Mouse (Mus musculus) liver, embryonic 14.5 days (tissue): Measurements from ENCODE around the gene Dpf3. TPM values are rescaled to one million over a fixed set of nuclear protein-coding genes. Genes with fewer than 3 reads are reported as not detected.

Experiments used
- ATAC-seq: fragments of 200-750 bp; cut with Nextera tagmentation; 2 replicates; pipeline ENCODE4 v1.8.0; 2017; ENCODE audit warnings: moderate number of reproducible peaks, mild to moderate bottlenecking, moderate library complexity; ENCODE audit not compliant: insufficient read depth
- DNase-seq, 3 experiments: peaks; one replicate each; pipeline ENCODE4 v3.0.0-alpha.2; 2012 to 2013; ENCODE audit warnings: low read depth in 3 of 3, low spot score in 3 of 3
- H3K27ac ChIP-seq: fragments of 300-500 bp; sonication (generic); 2 replicates; pipeline ENCODE4 v1.5.1; 2014; ENCODE audit warnings: moderate library complexity, mild to moderate bottlenecking, control low read depth, inconsistent platforms
- H3K27me3 ChIP-seq: fragments of 300-500 bp; sonication (generic); 2 replicates; pipeline ENCODE4 v1.6.1; 2014; ENCODE audit warnings: mild to moderate bottlenecking, low read length, moderate library complexity; ENCODE audit not compliant: control insufficient read depth, insufficient read depth
- H3K36me3 ChIP-seq: fragments of 300-500 bp; sonication (generic); replicated peaks from 2 replicates; pipeline ENCODE4 v1.6.1; 2014; ENCODE audit warnings: low read depth; ENCODE audit not compliant: control insufficient read depth, insufficient read depth
- H3K4me1 ChIP-seq, 2 experiments: fragments of 200-500 bp in 1 of 2; fragments of 300-500 bp in 1 of 2; sonication (generic) in 1 of 2; replicated peaks; 2 replicates each; pipeline ENCODE4 v1.6.1; 2012 to 2014; ENCODE audit warnings: antibody characterized with exemption in 1 of 2, inconsistent platforms in 1 of 2, low read length in 1 of 2; ENCODE audit not compliant: control insufficient read depth in 2 of 2, insufficient read depth in 2 of 2
- H3K4me2 ChIP-seq: fragments of 300-500 bp; sonication (generic); 2 replicates; pipeline ENCODE4 v1.6.1; 2014; ENCODE audit warnings: low read depth, mild to moderate bottlenecking, control low read depth, moderate library complexity
- H3K4me3 ChIP-seq, 2 experiments: fragments of 200-500 bp in 1 of 2; fragments of 300-500 bp in 1 of 2; sonication (generic) in 1 of 2; 2 replicates each; pipeline ENCODE4 v1.5.1; 2012 to 2014; ENCODE audit warnings: low read depth in 2 of 2, low read length in 2 of 2, mild to moderate bottlenecking in 2 of 2, control low read depth in 1 of 2, inconsistent platforms in 1 of 2, moderate library complexity in 1 of 2; ENCODE audit not compliant: insufficient read depth in 1 of 2
- H3K9ac ChIP-seq: fragments of 300-500 bp; sonication (generic); replicated peaks from 2 replicates; pipeline ENCODE4 v1.6.1; 2014; ENCODE audit warnings: mild to moderate bottlenecking, control low read depth, moderate library complexity
- H3K9me3 ChIP-seq: fragments of 300-500 bp; sonication (generic); 2 replicates; pipeline ENCODE4 v1.6.1; 2016; ENCODE audit warnings: low read length, mixed read lengths; ENCODE audit not compliant: control insufficient read depth
- CTCF ChIP-seq: IDR thresholded peaks from 2 replicates; pipeline ENCODE4 v1.5.1; 2016; ENCODE audit warnings: antibody characterized with exemption, low read depth, control low read depth
- EP300 ChIP-seq: IDR thresholded peaks from 2 replicates; pipeline ENCODE4 v1.6.1; 2016; ENCODE audit warnings: antibody characterized with exemption, low read depth
- WGBS: fragments of 180-500 bp; shearing (Covaris S2); extraction: QIAGEN DNeasy Blood & Tissue Kit; methylation state at CpG from one replicate; pipeline ENCODE4 v1.1.7; 2014; ENCODE audit not compliant: insufficient replicate concordance; 5-methylcytosine and 5-hydroxymethylcytosine counted together
- polyA plus RNA-seq, 2 experiments: library from polyadenylated mRNA; depleted of rRNA in 1 of 2; stranded (reverse) in 1 of 2; unstranded in 1 of 2; fragments of >200 nt; fragmentation: Nextera tagmentation in 1 of 2; extraction: Ambion mirVana in 1 of 2; gene quantifications; 2 replicates each; pipeline versions ENCODE4 v1.2.1 to v1.2.3; 2012 to 2014

Dpf3 gene
- polyA plus RNA-seq, 2 experiments, result 3.7 to 4.8 TPM

DNA sequence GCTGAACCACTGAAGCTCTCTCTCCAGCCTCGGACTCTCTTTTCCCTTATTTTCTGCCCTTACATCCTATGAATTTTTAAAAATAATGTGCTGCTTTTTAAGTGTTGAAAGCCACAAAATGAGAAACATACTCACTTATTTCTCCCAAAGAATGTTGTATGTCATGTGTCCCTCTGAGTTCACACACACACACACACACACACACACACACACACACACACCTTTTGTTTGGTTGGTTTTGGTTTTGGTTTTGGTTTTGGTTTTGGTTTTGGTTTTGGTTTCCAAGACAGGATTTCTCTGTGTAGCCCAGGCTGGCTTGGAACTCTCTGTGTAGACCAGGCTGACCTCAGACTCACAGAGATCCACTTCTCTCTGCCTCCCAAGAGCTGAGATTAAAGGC is 37.0 kb downstream of the Dpf3 start:
- WGBS, result 66% methylated on average over 1 of the region's 1 CpGs
- no peak for DNase-seq
- TF ChIP-seq EP300, result no peak
- TF ChIP-seq CTCF, result no peak
- H3K9me3 ChIP-seq, result no peaks in the 10 kb centered on the region
- H3K27me3 ChIP-seq, result no peaks in the 10 kb centered on the region; the same call in 1 of the 2 replicates
- no peak overlapping the region for H3K9ac ChIP-seq
- ATAC-seq, result no peak
- no peak overlapping the region for H3K4me3 ChIP-seq
- no peak overlapping the region for H3K4me2 ChIP-seq
- H3K36me3 ChIP-seq, result no peaks in the 10 kb centered on the region
- peaks cover 0 to 25% of the 10 kb centered on the region in 2 experiments; a peak in 2 of 4 replicates for H3K4me1 ChIP-seq
- H3K27ac ChIP-seq, result no peak overlapping the region

DNA sequence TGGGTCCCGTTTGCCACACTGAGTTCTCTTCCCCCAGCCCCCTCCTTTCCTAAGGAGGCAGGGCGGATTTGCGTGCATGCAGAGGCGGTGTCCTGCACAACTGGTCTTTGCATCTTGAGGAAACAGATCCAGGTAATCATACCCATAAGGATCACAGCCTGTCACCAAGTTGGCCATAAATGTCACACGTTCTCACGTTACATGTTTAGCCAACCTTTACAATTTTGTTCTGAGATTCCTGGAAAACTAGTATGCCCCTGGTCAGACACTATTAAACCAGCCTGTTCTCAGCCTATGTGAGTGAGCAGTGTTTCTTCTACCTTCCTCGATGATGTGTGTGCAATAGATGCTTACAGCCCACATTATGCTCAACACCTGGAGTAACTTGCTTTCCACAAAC is 38.3 kb downstream of the Dpf3 start:
- H3K4me2 ChIP-seq, result no peak overlapping the region
- H3K27ac ChIP-seq, result no peak overlapping the region
- H3K36me3 ChIP-seq, result no peaks in the 10 kb centered on the region
- peaks cover 0 to 21% of the 10 kb centered on the region in 2 experiments; a peak in 2 of 4 replicates for H3K4me1 ChIP-seq
- no peaks in the 10 kb centered on the region for H3K9me3 ChIP-seq
- no peak for ATAC-seq
- no peak for DNase-seq
- H3K9ac ChIP-seq, result no peak overlapping the region
- H3K27me3 ChIP-seq, result no peaks in the 10 kb centered on the region; the same call in 1 of the 2 replicates
- 62% methylated on average over 7 of the region's 7 CpGs for WGBS
- H3K4me3 ChIP-seq, result no peak overlapping the region
- no peak for TF ChIP-seq EP300
- no peak for TF ChIP-seq CTCF

- Histone ChIP-seq H3K27me3 (no peaks in the 10 kb centered on the region), H3K4me3 (no peak overlapping the region), H3K36me3 (no peaks in the 10 kb centered on the region), H3K9ac (no peak overlapping the region), H3K4me2 (no peak overlapping the region), H3K27ac (no peak overlapping the region), H3K9me3 (no peaks in the 10 kb centered on the region), H3K4me1 (peaks cover 0 to 10% of the 10 kb centered on the region in 2 experiments; a peak in 1 of 4 replicates)
- DNase-seq, result no peak
- 65% methylated on average over 6 of the region's 6 CpGs for WGBS
- no peak for TF ChIP-seq EP300
- TF ChIP-seq CTCF, result no peak
- ATAC-seq, result no peak
These were observed 41.9 kb downstream of the Dpf3 start for GRCm38 (mm10) chr12:83445587-83445986.

- DNase-seq (no peak), ATAC-seq (no peak)
- 89% methylated on average over 2 of the region's 2 CpGs for WGBS
- H3K27me3 ChIP-seq, result no peaks in the 10 kb centered on the region
- no peak overlapping the region for H3K4me3 ChIP-seq
- no peak overlapping the region for H3K4me2 ChIP-seq
- TF ChIP-seq EP300 (no peak), CTCF (no peak)
- H3K9me3 ChIP-seq, result no peaks in the 10 kb centered on the region
- H3K36me3 ChIP-seq, result no peaks in the 10 kb centered on the region
- H3K4me1 ChIP-seq, result peaks cover 0 to 10% of the 10 kb centered on the region in 2 experiments; a peak in 1 of 4 replicates
- no peak overlapping the region for H3K9ac ChIP-seq
- no peak overlapping the region for H3K27ac ChIP-seq
These were observed 43.1 kb downstream of the Dpf3 start for GRCm38 (mm10) chr12:83444448-83444847.

DNA sequence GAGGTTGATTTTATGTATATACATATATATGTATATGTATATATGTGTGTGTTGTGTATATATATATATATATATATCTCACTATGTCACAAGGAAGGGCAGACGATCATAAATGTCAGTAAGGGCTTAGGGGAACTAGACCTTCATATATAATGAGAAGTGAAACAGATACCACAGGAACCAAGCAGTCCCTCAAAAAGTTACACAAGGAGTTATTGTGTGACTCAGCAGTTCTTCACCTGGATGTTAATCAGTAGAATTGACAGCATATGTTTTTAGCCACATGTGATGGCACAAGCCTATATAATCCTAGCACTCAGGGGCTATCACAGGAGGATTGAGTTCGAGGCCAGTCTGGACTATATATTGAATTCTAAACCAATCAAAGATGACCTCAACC is 49.5 kb downstream of the Dpf3 start:
- Histone ChIP-seq H3K9me3 (no peaks in the 10 kb centered on the region), H3K4me3 (no peak overlapping the region), H3K27ac (no peak overlapping the region), H3K4me1 (peaks cover 0 to 4% of the 10 kb centered on the region in 2 experiments; a peak in 2 of 4 replicates), H3K9ac (no peak overlapping the region), H3K36me3 (no peaks in the 10 kb centered on the region), H3K27me3 (no peaks in the 10 kb centered on the region), H3K4me2 (no peak overlapping the region)
- 54% methylated on average over 2 of the region's 2 CpGs for WGBS
- TF ChIP-seq CTCF (no peak), EP300 (no peak)
- ATAC-seq (no peak), DNase-seq (no peak)
